Comparison of ENCODE assay signal across 17 mouse cellular contexts in the genomic region with DNA sequence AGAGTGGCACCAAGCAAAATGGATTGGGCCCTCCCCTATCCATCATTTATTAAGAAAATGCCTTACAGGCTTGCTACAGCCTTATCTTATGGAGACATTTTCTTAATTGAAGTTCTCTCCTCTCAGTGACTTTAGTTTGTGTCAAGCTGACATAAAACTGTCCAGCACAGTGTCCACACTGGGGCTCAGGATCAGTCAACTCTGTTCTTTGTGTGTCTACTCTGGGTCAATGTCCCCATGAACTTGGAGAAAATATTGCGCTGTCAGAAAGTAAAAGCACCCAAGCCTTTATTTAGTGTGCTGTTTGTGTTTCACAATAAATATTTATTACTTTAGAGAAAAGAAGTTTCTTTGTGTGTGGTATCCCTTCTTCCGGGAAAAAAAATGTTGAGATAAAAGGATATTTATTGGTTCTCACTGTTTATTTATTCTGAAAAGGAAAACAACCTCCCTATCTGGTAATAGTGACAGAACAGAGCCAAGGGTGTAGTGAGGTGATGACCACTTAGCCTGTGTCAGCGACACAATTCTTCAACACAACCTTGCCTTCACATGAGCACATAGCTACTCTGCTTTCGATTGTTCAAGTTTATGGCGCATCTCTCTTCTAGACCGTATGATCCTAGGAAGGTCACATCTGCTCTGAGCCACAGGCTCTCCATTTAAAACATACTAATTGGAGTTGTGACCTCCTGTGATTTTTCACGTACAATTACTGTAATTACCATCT.
"Had no signal": no experiment of that assay in that cellular context is flagged by ENCODE, and none has a peak within 500 bp of the region (broad histone marks: within the 10 kb centered on the region; RNA-seq: fewer than 3 reads in every experiment).

No protein-coding gene starts in this region.

- H3K27me3 ChIP-seq: lung, embryonic 15.5 days; megakaryocyte, embryonic 14.5 days; midbrain, embryonic 13.5 days; midbrain, embryonic 15.5 days; neural tube, embryonic 12.5 days had no signal

- ATAC-seq: lung, postnatal 0 days; midbrain, embryonic 13.5 days; midbrain, embryonic 15.5 days had no signal

- H3K27ac ChIP-seq: lung, embryonic 15.5 days; macrophage; midbrain, embryonic 13.5 days; midbrain, embryonic 15.5 days; neural tube, embryonic 12.5 days had no signal

- H3K4me2 ChIP-seq: lung, embryonic 15.5 days; midbrain, embryonic 11.5 days; midbrain, embryonic 13.5 days; midbrain, embryonic 15.5 days; neural tube, embryonic 12.5 days had no signal

- H3K9me3 ChIP-seq: lung, embryonic 15.5 days; megakaryocyte, embryonic 14.5 days; midbrain, embryonic 13.5 days; midbrain, embryonic 15.5 days; neural tube, embryonic 12.5 days had no signal

- H3K9ac ChIP-seq: lung, embryonic 15.5 days; midbrain, embryonic 13.5 days; midbrain, embryonic 15.5 days; neural tube, embryonic 12.5 days had no signal

- H3K4me3 ChIP-seq: lung, embryonic 15.5 days; megakaryocyte, embryonic 14.5 days; midbrain, embryonic 13.5 days; midbrain, embryonic 15.5 days; neural tube, embryonic 12.5 days had no signal

- DNase-seq: lung, adult 2 months; lung, postnatal 14 days; lung, postnatal 36 days; right cerebral cortex, postnatal 25 days; right cerebral cortex, postnatal 4 days; spleen, adult 18-20 months; thymus, adult 18-20 months; thymus, postnatal 14 days; thymus, postnatal 36 days had no signal

- H3K36me3 ChIP-seq: lung, embryonic 15.5 days; midbrain, embryonic 13.5 days; midbrain, embryonic 15.5 days; neural tube, embryonic 12.5 days had no signal

- H3K4me1 ChIP-seq: lung, embryonic 15.5 days; megakaryocyte, embryonic 14.5 days; midbrain, embryonic 13.5 days; midbrain, embryonic 15.5 days; neural tube, embryonic 12.5 days had no signal
